Mouse (Mus musculus): Measurements from ENCODE around the gene Olfr283.
"Not testable (repeated sequence)": the region's sequence is repeated elsewhere in the genome, so short reads cannot be mapped to it uniquely, and the experiment has no call there.

Olfr283 gene

DNA sequence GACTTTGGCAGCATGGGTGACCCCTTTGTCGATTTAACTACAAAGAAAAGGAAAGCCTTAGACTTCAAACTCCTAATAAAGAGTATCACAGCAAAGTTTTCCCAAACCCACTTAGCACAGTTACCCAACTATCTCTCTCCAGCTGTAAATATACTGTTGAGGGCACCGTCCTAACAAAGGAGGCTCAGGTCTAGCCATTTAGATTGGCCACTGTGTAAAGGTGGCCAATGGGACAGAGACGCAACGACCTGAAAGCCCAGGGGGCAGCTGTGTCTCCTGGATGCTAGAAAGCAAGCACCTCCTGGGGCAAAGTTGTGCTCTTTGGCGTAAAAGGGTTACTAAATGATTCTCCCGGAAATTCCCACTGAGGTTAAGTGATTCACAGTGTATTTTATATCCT lies at the start of gene Olfr283:
Olfr283 (minus strand) TSS at position 101 of the 400 bp plus-strand sequence.
- no peak for DNase-seq (ENCODE audit: low read depth, low spot score)

DNA sequence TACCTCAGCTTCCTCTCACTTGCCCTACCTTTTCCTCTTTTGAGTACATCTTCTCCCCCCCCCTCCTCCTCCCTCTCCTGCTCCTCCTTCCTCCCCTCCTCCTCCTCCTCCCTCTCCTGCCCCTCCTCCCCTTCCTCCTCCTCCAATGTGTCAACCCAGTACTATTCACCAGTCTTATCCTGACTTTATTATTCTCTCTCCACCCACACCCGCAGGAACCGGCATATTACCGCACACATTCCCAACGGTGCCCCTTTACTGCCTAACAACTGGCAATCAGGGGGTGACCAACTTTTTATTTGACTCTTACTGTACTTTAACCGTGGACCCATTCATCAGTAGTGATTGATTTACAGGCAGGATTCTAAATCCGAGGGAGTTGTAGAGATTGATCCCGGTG lies 44.4 kb upstream of the Olfr283 start:
- no peak for DNase-seq (ENCODE audit: low read depth, low spot score)

DNA sequence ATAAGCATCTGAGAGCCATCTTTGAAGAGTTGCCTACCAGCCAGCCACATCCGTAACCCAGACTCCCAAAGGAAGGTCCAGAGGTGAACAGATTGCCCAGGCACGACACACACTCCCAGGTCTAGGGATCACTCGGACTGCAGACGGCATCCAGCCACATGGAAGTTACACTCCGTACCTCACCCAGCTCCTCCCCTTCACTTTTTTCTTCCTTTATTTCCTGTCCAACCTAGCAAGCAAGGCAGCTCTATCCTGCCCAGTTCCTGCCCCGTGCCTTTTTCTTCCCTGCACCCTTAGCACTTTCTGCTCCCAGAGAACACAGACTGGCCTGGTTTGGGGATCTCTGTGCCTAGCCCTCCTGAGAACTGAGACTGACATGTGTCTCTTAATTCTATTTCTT lies 44.0 kb upstream of the Olfr283 start:
- DNase-seq (ENCODE audit: low read depth, low spot score), result no peak

DNA sequence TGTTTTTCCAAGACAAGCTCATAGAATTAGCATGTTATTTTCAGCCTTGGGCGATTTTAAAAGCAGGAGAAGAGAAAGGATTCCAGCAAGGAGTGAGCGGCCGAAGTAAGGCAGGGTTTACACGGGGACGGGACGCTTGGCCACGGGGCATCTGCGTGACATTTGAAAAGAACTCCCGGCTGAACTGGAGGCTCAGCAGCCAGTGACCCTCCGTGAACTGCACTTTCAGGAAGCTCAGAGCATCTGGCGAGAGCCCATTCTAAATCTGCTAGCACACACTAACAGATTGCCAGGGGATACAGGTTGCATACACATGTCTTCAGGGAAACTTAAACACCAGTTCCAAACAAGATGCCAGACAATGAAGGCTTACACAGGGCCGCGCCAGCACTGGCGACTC lies 43.6 kb upstream of the Olfr283 start:
- no peak for DNase-seq (ENCODE audit: low read depth, low spot score)

DNA sequence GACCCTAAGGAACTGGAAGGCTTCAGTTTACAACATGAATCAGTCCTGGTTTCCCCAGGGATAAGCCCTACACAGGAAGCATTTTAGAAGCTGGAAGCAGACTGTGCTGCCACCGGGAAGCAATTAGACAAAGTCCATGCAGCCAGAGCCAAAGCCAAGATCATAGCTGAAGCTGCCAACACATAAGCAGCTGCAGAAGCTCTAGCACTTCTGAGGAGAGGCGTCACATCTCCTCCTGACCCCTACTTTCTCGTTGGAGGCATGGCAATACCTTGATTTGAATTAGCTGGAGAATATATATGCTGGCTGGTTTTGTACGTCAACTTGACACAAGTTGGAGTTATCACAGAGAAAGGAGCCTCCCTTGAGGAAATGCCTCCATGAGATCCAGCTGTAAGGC lies 40.2 kb upstream of the Olfr283 start:
- no peak for DNase-seq (ENCODE audit: low read depth, low spot score)

DNA sequence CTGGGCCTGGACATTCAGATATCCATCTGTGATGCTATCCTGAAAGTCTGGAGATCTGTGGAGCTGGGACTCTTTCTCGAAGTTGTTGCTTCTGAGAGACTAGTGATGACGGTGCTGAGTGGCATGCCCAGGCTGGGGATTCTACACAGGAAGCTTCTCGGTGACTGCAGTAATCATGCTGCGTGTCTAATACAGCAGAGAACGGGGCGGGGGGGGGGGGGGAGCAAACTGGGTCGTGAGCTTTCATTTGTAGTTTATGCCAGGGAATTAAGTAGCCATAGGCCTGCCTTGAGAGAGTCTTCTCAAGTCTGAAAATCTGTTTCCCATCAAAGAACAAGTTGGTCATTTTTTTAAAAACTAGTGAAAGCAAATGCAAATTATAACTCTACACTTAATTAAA lies 37.4 kb upstream of the Olfr283 start:
- DNase-seq (ENCODE audit: low read depth, low spot score), result no peak

DNA sequence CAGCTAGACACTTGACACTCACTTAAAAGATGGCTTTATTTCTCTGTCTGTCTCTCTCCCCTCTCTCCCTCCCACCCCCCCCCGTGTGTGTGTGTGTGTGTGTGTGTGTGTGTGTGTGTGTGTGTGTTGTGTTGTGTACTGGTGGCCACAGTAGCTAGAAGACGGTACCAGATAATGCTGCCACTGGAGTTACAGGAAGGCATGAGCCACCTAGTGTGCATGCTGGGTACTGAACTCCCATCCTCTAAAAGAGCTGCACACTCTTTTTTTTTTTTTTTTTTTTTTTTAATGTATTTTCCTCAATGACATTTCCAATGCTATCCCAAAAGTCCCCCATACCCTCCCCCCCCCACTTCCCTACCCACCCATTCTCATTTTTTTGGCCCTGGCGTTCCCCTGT lies 36.5 kb upstream of the Olfr283 start:
- DNase-seq (ENCODE audit: low read depth, low spot score), result peak; percentile 39

DNA sequence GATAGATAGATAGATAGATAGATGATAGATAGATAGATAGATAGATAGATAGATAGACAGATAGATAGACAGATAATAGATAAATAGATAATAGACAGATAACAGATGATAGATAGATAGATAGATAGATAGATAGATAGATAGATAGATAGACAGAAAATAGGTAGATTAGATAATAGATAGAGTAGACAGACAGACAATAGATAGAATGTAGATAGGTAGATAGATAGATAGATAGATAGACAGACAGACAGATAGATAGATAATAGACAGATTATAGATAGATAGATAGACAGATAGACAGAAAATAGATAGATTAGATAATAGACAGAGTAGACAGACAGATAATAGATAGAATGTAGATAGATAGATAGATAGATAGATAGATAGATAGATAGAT lies 36.1 kb upstream of the Olfr283 start:
- not testable (repeated sequence) for DNase-seq (ENCODE audit: low read depth, low spot score)

DNA sequence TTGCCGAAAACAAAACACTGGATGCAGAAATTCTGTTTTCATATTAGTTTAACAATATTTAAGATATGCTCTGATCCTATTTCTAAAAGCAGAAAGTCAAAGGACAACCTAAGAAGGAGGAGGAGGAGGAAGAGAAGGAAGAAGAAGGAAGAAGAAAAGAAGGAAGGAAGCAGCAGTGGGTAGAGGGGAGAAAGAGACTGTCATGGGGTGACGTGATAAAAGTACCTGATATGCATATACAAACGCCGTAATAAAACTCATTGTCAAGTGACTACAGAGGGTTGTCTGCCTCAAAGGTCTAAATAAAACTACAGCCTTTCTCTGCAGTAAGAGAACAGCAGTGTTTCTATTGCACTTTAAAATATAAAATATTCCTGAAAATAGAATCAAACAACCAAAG lies 35.2 kb upstream of the Olfr283 start:
- DNase-seq (ENCODE audit: low read depth, low spot score), result no peak

DNA sequence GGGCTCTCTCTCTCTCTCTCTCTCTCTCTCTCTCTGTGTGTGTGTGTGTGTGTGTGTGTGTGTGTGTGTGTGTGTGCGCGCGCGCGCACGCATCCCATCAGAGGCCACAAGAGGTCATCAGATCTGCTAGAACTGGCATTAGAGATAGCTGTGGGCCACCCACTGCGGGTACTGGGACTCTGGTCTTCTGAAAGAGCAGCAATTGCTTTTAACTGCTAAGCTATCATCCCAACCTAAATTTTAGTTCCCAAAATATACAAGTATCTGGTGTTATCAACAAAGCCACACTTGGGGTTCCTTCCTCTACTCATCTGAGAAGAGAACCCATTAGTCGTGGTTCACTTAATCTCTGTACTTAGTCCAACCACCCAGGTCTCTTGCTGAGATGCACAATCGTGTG lies 29.5 kb upstream of the Olfr283 start:
- no peak for DNase-seq (ENCODE audit: low read depth, low spot score)

DNA sequence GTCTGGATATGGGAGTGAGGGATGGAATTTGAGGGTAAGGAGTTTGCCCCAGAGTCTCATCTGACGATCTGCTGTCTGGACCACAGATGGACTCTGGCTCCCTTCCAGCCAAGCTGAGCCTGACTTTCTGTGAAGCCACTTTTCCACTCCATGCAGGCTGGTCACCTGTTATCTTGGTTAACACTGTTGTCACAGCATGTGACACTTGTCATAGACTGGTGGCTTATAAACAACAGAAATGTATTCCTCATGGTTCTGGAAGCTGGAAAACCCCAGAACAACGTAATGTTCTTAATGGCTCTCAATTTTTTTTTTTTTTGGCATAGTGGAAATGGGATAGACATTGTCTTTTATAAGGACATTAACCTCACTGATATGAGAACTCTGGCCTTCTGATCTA lies 28.9 kb upstream of the Olfr283 start:
- DNase-seq (ENCODE audit: low read depth, low spot score), result no peak

DNA sequence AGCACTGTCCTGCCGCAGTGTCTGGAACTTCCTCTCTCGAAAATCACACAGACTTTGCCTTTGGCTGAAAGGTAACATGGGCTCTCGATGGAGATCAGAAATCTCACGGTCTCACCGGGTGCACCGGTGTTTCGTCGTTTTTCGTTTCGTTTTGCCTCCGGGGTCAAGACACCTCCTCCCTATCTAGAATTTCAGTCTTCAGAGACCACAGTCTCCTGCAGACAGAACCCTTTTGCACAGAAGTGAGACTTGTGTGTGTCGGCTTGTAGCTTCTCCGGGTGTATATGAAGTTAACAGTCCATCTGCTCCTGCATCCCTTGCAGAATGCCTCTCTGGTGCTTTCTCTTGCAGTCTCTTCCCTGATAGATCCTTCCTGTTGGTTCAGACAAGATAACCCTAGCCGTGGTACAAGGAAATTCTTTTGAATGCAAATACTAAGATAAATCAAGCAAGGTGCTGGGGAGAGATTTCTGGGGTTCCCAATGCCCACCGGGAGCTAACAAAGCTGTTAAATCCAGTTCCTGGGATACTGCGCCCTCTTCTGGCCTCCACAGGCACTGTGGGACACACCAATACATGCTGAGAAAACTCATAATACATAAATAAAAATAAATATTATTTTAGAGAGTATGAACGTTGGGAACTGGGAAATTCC lies 27.8 kb upstream of the Olfr283 start:
- DNase-seq (ENCODE audit: low read depth, low spot score), result no peak

DNA sequence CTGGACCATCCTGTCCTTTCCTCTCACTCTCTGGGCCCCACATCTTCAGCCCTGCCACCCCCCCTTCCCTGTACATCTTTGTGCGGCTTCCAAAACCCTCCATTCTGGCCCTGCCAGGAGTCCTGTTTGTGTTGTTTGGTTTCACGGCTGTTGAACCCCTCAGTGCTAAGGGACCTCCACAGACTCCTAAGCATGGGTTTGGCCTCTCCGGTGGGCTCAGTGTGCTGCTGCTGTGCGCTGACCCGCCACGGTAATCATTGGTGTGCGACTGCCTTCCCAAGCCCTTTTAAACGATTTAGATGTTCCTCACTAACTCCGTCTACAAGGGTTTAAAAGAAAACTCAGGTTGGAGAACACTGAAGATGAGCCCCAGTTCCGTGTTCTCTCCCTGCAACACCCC lies 21.6 kb upstream of the Olfr283 start:
- DNase-seq (ENCODE audit: low read depth, low spot score), result no peak

DNA sequence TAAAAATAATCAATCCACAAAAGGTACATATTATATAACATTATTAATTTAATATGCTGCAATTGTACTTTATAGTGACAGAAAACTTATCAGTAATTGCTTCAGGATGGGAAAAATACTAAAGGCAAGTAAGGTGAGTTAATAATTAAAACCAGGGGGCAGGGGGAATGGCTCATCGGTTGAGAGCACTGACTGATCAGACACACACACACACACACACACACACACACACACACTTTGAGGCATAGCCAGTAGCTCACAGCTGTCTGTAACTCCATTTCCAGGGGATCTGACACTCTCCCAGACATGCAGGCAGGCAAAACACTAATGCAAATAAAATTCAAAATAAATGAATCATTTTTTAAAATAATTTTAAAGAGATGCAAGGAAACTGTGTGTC lies 16.4 kb upstream of the Olfr283 start:
- DNase-seq (ENCODE audit: low read depth, low spot score), result no peak

DNA sequence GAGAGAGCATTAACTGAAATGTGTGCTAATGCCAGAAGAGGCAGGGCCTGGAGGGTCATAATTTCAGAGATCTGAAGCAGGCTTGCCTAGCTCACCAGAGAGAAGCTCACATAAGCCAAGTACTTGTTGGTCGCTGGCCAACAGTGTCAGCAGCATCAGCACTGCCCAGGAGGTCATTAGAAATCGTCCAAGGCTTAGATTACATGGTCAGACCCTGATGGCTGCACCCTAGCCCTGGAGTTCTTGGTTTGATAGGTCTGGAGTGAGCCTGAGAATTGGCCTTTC lies 11.1 kb upstream of the Olfr283 start:
- DNase-seq (ENCODE audit: low read depth, low spot score), result no peak

DNA sequence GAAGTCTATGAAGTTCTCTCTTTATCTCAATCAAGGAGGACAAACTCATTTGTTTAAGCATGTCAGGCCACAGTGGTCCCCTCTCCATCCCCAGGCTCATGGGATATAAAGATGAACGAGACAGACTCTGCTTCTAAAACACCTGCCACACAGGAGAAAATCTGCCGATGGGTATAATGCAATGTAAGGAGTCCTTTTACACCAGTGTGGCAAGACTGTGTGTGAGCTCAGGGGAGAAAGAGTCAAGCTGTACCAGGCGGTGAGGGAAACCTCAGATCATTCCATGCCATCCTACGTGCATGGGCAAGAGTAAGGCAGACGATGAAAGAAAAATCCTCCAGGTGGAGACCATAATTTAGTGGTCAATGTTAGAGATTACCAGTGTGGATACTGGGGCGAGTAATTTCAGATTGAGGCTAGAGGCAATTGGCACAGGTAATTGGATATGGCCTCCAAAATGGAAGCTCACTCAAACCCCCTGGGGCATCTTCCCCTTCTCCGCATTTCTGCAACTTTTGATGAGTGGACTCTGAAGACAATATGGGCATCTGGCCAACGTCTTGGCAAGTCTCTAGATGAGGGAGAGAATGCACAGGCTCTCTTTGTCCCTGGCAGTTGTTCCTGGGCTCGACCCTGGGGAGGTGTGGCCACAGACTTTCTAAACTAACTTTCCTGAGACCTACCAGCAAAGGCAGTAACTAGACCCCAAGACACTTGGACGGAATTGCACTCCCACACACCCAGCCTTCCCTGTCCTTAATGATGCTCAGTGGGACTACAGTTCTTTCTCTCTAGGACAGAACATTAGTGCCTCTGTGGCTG lies 10.5 kb upstream of the Olfr283 start:
- no peak for DNase-seq (ENCODE audit: low read depth, low spot score)

DNA sequence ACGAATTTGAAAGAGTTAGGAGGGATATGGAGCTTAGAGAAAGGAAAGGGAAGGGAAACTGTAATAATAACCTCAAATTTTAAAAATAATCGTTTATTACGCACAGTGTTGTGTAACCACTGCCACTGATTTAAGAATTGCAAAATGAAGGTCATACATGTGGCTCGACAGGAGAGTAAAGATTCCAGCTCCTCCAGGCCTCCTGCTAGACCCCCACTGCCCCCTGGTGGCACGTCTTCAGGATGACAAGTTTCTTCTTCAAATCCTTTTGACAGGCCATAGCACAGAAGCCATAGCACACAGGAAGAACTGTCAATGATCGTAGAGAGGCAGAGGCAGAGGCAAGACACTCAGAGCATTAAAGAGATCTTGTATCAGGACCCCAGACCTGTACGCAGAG lies 9.1 kb upstream of the Olfr283 start:
- DNase-seq (ENCODE audit: low read depth, low spot score), result peak; percentile 82

DNA sequence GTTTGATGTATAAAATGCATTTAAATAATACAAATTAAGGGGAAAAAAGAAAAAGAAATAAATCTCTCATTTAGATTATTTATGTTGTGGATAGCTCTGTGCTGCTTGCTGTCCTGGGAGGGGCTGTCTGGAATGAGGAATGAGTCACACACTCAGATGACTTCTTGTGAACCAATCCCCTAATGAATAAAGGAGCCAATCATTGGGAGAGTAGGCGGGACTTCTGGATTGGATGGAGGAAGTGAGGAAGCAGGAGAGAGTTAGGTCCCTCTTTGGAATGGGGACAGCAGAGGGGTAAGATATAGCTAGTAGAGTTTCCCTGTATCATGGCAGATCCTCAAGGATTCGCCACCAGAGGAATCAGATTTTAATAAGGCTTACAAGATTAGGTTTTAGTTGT lies 6.9 kb upstream of the Olfr283 start:
- peak; percentile 63 for DNase-seq (ENCODE audit: low read depth, low spot score)

DNA sequence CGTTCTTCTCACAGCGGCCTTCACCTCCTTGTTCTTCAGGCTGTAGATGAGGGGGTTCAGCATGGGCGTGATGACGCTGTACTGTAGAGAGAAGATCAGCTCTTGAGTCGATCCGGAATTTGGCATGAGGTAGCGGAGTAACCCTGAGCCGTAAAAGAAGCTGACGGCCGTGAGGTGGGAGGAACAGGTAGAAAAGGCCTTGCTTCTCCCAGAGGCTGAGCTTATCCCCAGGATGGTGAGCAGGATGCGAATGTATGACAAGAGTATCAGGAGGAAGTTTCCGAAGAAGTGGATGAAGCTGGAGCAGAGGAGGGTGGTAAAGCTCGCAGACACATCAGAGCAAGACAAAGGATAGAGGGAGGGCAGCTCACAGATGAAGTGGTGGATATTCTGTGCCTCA lies 2.5 kb downstream of the Olfr283 start:
- no peak for DNase-seq (ENCODE audit: low read depth, low spot score)

DNA sequence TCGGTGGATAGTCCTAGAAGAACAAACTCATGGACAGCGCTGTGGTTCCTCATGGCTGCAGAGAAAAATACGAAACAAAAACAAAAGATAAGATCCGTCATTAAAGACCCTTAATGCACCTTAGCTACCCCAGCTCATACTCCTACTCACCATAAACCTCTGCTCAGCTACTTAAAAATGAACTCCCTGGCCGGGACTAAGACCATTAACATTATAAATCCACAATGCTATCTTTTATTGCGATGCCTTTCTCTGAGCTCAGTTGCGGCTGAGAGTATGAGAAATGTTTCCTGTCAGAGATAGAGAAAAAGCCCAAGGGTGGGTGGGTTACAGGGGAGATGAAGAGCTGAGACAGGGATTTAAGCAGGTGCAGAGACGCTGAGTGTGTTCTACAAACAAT lies 39.9 kb downstream of the Olfr283 start, which contains the start of gene Olfr284:
Olfr284 (minus strand) TSS at position 101 of the 400 bp plus-strand sequence.
- DNase-seq (ENCODE audit: low read depth, low spot score), result no peak

Measured in ZHBTc4 (cell line).